Mouse (Mus musculus) liver, adult 2 months (tissue): Measurements from ENCODE around the gene Map3k20.

Experiments
- CTCF ChIP-seq: fragments of 200-500 bp; IDR thresholded peaks from 2 replicates; pipeline ENCODE4 v1.5.1; 2011; ENCODE audit warnings: low read depth, low read length, control low read depth
- POLR2A ChIP-seq: fragments of 200-500 bp; IDR thresholded peaks from 2 replicates; pipeline ENCODE4 v1.6.1; 2011; ENCODE audit warnings: low read length, control low read depth; ENCODE audit not compliant: insufficient read depth; ENCODE audit errors: extremely low read depth

DNA sequence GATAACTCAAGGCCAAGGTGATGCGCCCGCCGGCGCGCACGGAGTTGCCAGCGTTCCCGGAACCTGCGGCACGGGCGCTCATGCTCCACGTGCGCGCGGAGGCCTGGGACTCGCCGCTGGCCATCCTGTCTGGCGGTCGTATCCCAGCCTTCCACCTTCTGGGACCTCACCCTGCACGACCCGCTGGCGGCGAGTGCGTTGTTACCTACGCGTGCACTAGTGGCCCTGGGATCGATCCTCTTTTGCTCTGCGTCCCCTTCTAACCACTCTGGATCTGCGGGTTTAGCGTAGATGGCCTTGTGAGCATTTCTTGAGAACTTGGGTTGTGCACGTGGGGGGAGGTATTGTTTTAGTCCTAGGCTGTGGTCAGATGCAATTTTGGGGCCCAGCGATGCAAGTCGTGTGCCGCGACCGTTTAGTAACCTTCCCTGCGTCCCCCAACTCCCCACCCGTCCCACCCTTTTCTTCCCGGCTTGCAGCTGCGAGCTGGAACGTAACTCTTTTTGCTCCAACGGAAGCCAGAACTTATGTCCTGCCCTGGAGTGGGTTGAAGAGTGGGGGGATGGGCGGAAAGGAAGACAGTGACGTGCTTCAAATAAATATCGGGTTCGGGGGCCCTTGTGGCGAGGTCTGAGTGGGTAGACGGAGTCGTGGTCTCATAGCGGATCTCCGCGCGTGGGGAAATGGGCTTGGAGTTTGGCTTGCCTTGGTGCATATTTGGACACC is 191.2 kb downstream of the Map3k20 start:
- TF ChIP-seq POLR2A, result no peak
- TF ChIP-seq CTCF, result no peak
